Mouse (Mus musculus) liver, adult 2 months (tissue): ENCODE data around the gene Mical2.

Source experiments
- CTCF ChIP-seq: fragments of 200-500 bp; IDR thresholded peaks from 2 replicates; pipeline ENCODE4 v1.5.1; 2011; ENCODE audit warnings: low read depth, low read length, control low read depth
- POLR2A ChIP-seq: fragments of 200-500 bp; IDR thresholded peaks from 2 replicates; pipeline ENCODE4 v1.6.1; 2011; ENCODE audit warnings: low read length, control low read depth; ENCODE audit not compliant: insufficient read depth; ENCODE audit errors: extremely low read depth

DNA sequence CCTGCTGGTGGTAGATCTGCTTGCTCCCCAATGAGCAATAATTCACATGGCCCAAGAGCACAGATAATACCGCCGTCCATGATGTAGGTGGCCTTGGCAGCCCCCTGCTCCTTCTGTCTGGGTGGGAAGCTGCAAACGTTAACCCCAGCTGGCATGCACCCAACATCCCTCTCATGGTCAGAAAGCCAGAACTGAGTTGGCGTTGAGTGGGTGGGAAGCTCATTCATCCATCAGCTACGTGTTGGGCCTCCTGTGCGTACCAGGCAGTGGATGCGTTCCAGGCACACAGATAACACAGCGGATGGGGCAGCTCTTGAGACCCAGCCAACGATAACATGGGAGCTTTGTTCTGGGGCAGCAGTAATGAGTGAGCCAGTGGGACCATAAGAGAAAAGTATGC lies 72.4 kb downstream of the Mical2 start:
- no peak for TF ChIP-seq CTCF
- TF ChIP-seq POLR2A, result no peak
